Mouse (Mus musculus): ENCODE measurements at regions not wholly inside any gene's neighbourhood (a gene's known extent, or its start where the extent isn't known, plus 50 kb on each side); places are given as distances from the start of the nearest gene placed in this dataset.

DNA sequence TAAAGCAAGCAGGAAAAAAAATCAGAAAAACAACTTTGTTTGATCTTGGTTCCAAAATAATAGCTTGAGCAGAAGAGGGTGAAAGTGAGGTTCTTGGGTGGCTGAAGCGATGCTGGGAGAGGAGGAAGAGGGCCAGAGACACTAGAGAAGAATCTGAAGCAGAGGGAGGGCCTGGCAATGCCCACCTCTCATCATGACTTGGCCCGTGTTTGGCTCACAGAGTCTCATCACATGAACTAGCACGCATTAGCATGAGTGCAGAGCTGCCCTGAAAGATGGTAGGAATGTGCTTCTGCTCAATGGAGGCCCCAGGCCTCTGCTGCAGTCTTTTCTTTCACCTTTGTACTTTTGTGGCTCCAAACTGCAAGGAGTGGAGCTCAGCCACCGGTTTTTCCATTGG, 588.6 kb downstream of the Rnf144a start:
- peaks cover 9% of the 10 kb centered on the region; the same call in 1 of the 2 replicates for H3K4me1 ChIP-seq (ENCODE audit: control insufficient read depth, insufficient read depth, low read length)
- WGBS: 55% methylated on average over 4 of the region's 4 CpGs
- H3K4me3 ChIP-seq (ENCODE audit: insufficient read depth, low read depth, low read length): no peak overlapping the region
- H3K27ac ChIP-seq (ENCODE audit: insufficient read depth, low read depth, low read length): no peak overlapping the region
- no peak for TF ChIP-seq POLR2A (IDR thresholded peaks at IDR 0.05; ENCODE audit: insufficient read depth, low read depth, low read length)
- no peak for TF ChIP-seq CTCF (IDR thresholded peaks at IDR 0.05; ENCODE audit: insufficient read depth, low read depth, low read length)

DNA sequence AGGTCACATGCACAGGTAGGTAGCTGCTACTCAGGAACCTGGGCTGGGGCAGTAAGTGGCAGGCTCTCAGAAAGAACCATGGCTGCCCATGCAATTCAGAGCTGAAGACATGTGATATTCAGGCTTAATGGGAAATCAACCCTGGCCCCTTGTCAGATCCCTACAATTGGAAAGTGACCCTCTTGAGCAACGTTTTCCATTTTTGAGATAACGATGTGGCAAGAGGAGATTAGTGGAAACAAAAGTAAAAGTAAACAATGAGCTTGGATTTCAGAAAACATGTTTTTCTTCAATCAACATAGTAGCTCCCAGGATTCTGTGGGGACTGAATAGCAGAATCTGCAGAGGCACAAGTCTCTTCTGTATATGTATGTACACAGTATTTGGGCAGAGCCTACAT, 598.8 kb downstream of the Rnf144a start:
- no peak for TF ChIP-seq CTCF (IDR thresholded peaks at IDR 0.05; ENCODE audit: insufficient read depth, low read depth, low read length)
- TF ChIP-seq POLR2A (IDR thresholded peaks at IDR 0.05; ENCODE audit: insufficient read depth, low read depth, low read length): no peak
- Histone ChIP-seq H3K4me3 (ENCODE audit: insufficient read depth, low read depth, low read length) (no peak overlapping the region), H3K4me1 (ENCODE audit: control insufficient read depth, insufficient read depth, low read length) (no peaks in the 10 kb centered on the region), H3K27ac (ENCODE audit: insufficient read depth, low read depth, low read length) (no peak overlapping the region)
- 46% methylated on average over 2 of the region's 2 CpGs for WGBS

DNA sequence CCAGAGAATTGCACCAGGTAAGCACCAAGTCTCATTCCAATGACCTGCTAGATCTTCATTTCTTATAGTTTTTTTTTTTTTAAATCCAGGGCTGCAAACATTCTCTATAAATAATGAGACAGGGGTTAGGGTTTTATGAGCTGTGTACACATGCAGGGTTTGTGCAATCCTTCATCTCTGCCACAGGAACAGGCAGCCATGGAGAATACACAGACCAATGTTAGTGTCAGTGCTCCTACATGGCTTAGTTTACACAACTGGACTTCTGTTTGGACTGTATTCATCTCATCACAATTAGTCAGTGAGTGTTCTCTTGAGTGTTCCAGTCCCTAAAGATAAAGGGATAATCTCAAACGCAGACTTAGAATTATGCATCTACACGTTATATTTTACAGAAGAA, 620.0 kb downstream of the Rnf144a start:
- Histone ChIP-seq H3K4me3 (ENCODE audit: insufficient read depth, low read depth, low read length) (no peak overlapping the region), H3K4me1 (ENCODE audit: control insufficient read depth, insufficient read depth, low read length) (no peaks in the 10 kb centered on the region), H3K27ac (ENCODE audit: insufficient read depth, low read depth, low read length) (no peak overlapping the region)
- TF ChIP-seq POLR2A (IDR thresholded peaks at IDR 0.05; ENCODE audit: insufficient read depth, low read depth, low read length): no peak
- no peak for TF ChIP-seq CTCF (IDR thresholded peaks at IDR 0.05; ENCODE audit: insufficient read depth, low read depth, low read length)
- WGBS: 86% methylated on average over 2 of the region's 2 CpGs

DNA sequence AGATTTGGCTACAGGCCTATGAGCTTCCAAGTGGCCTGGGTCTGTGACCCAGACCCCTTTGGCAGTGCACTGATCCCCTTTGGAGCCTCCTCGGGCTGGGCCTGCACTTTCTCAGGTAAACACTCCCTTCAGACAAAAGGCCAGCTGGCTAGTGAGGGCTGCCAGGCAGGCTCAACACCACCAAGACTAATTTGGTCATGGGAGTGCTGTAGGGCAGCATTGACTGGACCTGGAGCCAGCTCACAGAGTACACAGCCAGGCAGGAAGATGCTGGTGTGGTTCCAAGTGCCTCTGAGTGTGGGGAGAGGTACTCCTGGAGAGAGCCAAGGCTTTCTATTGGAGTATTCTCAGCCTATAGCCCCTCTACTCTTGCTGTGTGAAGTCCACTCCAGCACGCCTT, 620.5 kb downstream of the Rnf144a start:
- 73% methylated on average over 2 of the region's 2 CpGs for WGBS
- no peak overlapping the region for H3K4me3 ChIP-seq (ENCODE audit: insufficient read depth, low read depth, low read length)
- TF ChIP-seq CTCF (IDR thresholded peaks at IDR 0.05; ENCODE audit: insufficient read depth, low read depth, low read length) (no peak), POLR2A (IDR thresholded peaks at IDR 0.05; ENCODE audit: insufficient read depth, low read depth, low read length) (no peak)
- H3K27ac ChIP-seq (ENCODE audit: insufficient read depth, low read depth, low read length): no peak overlapping the region
- no peaks in the 10 kb centered on the region for H3K4me1 ChIP-seq (ENCODE audit: control insufficient read depth, insufficient read depth, low read length)

DNA sequence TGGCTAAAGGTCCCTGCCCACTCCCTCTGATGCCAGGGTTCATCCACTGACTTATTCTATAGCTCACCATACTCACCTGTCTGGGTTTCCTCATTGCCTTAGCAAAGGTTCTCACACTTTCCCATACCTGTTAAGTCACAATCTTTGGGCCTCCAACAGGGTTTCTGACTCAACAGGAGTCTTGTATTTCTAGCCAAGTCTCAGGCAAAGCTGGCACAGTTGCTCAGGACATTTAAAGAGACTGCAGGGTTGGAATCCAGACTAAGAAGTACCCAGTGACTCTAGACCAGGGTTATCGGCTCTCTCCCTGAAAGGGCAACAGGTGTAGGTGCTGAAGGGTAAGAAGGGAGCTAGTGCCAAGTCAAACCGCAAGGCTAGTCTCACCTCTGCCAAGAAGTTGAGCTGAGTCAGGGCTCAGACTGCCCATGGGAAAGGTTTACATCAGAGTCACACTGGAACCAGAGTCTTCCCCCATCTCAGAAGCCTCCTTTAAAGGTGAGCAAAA, 622.4 kb downstream of the Rnf144a start:
- Histone ChIP-seq H3K4me3 (ENCODE audit: insufficient read depth, low read depth, low read length) (no peak overlapping the region), H3K4me1 (ENCODE audit: control insufficient read depth, insufficient read depth, low read length) (no peaks in the 10 kb centered on the region), H3K27ac (ENCODE audit: insufficient read depth, low read depth, low read length) (no peak overlapping the region)
- 90% methylated on average over 2 of the region's 2 CpGs for WGBS
- TF ChIP-seq POLR2A (IDR thresholded peaks at IDR 0.05; ENCODE audit: insufficient read depth, low read depth, low read length) (no peak), CTCF (IDR thresholded peaks at IDR 0.05; ENCODE audit: insufficient read depth, low read depth, low read length) (no peak)

DNA sequence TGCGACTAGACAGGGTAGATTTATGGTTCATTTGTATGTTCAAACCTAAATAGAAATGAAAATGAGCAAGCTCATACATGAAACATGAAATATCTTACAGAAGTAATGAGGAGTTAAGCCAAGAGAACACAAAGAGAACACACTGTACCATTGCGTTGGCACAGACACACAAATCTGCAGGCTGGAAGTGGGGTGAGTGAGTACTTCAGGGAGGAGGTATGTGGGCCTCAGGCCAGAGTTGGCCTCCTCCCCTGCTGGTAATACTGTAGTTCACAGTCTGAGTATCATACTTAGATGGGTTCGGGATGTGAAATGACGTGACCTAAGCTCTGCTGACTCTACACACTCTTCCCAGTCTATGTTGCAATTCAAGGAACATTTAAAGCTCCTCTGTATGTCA, 624.1 kb downstream of the Rnf144a start:
- no peak overlapping the region for H3K27ac ChIP-seq (ENCODE audit: insufficient read depth, low read depth, low read length)
- no peaks in the 10 kb centered on the region for H3K4me1 ChIP-seq (ENCODE audit: control insufficient read depth, insufficient read depth, low read length)
- H3K4me3 ChIP-seq (ENCODE audit: insufficient read depth, low read depth, low read length): no peak overlapping the region
- 93% methylated on average over 4 of the region's 4 CpGs for WGBS
- TF ChIP-seq POLR2A (IDR thresholded peaks at IDR 0.05; ENCODE audit: insufficient read depth, low read depth, low read length) (no peak), CTCF (IDR thresholded peaks at IDR 0.05; ENCODE audit: insufficient read depth, low read depth, low read length) (no peak)

DNA sequence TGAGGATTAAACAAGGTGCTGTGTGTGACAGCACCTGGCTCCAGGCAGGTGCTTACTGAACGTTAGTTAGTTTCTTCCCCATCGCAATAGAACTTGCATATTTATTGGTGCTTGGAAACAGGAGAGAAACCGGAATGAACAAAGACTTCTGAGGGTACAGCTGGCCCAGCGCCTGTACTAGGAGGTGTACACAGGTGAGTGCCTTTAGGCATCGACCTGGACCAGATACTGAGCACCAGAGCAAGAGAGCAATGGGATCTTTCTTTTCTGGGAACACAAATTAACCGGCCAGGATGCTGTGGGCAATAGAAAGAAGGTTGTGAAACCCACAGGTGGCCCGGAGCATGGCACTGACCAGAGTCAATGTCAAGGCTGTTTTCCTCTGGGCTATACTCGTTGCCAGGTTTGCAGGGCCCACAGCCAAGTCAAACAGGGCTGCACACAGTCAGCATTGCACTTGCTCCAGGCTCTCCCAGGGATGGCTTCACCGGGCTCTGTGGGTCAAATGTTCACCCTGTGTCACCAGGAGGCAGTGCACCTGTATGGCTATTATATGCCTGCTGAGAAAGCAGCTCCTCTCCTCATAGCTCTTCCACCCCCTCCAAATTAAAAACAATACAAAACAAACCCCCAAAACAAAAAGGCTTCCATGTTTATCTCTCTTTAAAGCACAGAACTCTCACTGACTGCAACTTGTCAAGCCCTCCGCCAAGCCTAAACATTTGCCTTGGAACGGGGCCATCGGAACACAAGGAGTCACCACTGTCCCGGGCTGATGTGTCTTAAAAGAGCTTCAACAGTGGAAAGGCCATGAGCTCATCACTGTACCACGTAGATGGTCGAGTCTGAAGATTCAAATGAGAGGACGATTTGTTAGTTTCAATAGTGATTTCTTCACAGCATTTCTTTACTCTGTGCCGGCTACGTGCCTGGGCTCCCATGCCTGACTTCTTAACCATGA, 629.1 kb downstream of the Rnf144a start:
- no peak overlapping the region for H3K4me3 ChIP-seq (ENCODE audit: insufficient read depth, low read depth, low read length)
- TF ChIP-seq POLR2A (IDR thresholded peaks at IDR 0.05; ENCODE audit: insufficient read depth, low read depth, low read length): no peak
- TF ChIP-seq CTCF (IDR thresholded peaks at IDR 0.05; ENCODE audit: insufficient read depth, low read depth, low read length): no peak
- 72% methylated on average over 18 of the region's 18 CpGs for whole genome bisulfite sequencing
- no peak overlapping the region for H3K27ac ChIP-seq (ENCODE audit: insufficient read depth, low read depth, low read length)
- H3K4me1 ChIP-seq (ENCODE audit: control insufficient read depth, insufficient read depth, low read length): no peaks in the 10 kb centered on the region

DNA sequence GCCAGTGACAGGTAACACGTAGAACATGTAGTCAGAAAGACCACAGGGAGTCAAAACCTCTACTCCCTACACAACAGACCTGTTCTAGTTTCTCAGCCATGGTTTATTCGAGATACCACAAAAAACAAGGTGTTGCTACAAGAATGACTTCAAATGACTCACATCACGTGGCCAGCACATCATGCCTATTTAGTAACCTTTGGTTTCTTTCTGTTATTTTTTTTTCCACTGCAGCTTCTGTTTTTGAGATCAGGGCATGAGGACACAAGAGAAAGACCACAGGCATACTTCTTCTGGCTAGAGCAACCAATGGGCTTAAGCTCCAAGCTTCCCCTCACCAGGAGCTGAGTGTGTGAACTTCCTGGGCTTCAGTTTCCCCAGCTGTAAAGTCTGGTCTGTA, 630.7 kb downstream of the Rnf144a start:
- WGBS: 94% methylated on average over 3 of the region's 3 CpGs
- Histone ChIP-seq H3K4me1 (ENCODE audit: control insufficient read depth, insufficient read depth, low read length) (no peaks in the 10 kb centered on the region), H3K27ac (ENCODE audit: insufficient read depth, low read depth, low read length) (no peak overlapping the region), H3K4me3 (ENCODE audit: insufficient read depth, low read depth, low read length) (no peak overlapping the region)
- no peak for TF ChIP-seq POLR2A (IDR thresholded peaks at IDR 0.05; ENCODE audit: insufficient read depth, low read depth, low read length)
- TF ChIP-seq CTCF (IDR thresholded peaks at IDR 0.05; ENCODE audit: insufficient read depth, low read depth, low read length): no peak

DNA sequence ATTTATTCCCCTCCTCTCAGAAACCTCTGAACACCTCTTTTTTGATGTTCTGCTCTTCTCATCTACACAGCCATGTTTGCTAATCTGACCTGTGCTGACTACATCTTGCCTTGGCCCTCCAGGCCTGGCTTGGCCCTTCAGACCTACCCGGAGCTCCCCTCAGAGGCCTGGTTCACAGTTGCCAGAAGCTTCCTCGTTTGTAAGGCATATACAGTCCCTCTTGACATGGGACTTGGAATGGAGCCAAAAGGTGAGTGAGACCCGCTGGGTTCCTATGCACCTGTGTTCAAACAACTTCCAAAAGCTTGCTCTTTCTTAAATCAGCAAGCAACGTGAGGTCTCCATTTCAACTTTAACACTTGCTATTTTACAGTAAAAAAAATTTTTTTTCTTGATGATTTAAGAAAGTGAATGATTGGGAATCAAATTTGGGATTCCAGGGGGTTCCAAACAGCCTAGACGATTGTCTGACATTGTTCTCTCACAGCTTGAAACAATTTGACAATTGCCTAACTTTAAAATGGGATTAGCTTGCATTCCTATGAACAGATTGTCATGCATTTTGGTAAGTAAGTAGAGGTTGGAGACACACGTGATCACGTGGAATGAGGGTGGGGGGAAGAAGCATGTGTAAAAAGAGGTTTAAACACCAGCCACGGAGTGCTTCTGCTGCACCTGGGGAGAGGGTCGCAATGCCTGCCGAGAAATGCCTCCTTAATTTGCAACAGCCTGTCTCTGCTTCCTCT, 631.9 kb downstream of the Rnf144a start:
- Histone ChIP-seq H3K4me1 (ENCODE audit: control insufficient read depth, insufficient read depth, low read length) (no peaks in the 10 kb centered on the region), H3K27ac (ENCODE audit: insufficient read depth, low read depth, low read length) (no peak overlapping the region), H3K4me3 (ENCODE audit: insufficient read depth, low read depth, low read length) (no peak overlapping the region)
- TF ChIP-seq POLR2A (IDR thresholded peaks at IDR 0.05; ENCODE audit: insufficient read depth, low read depth, low read length): no peak
- TF ChIP-seq CTCF (IDR thresholded peaks at IDR 0.05; ENCODE audit: insufficient read depth, low read depth, low read length): no peak
- 72% methylated on average over 10 of the region's 10 CpGs for WGBS
